Mouse (Mus musculus) CD4-positive, CD25-positive, alpha-beta regulatory T cell, adult 4 months (primary cell): ENCODE results near the gene R3hdm1. TPM values are rescaled to one million over a fixed set of nuclear protein-coding genes. Genes with fewer than 3 reads are reported as not detected.

ENCODE experiments used
- polyA plus RNA-seq, 2 experiments: library from polyadenylated mRNA; unstranded; fragments of 100-300 nt; shearing (Covaris generic); gene quantifications; one replicate each; pipeline ENCODE4 v1.2.1; 2017

The R3hdm1 gene
- polyA plus RNA-seq, 2 experiments from 2014 or later: 121 to 143 TPM

Other genes with a start within 250 kb of the R3hdm1 start
- gene Map3k19, start 248.3 kb upstream of the R3hdm1 start, polyA plus RNA-seq: 1 to 10 TPM in 1 of 2 experiments, under 1 TPM in 1; 0.32 to 1.1 TPM
- gene Rab3gap1, start 234.5 kb upstream of the R3hdm1 start, polyA plus RNA-seq: 10 to 100 TPM; 60.2 to 85.7 TPM
- 1 to 10 TPM; 1.5 to 3.8 TPM for gene Zranb3, start 254 bp upstream of the R3hdm1 start, polyA plus RNA-seq
- 10 to 100 TPM; 41.5 to 59.1 TPM for gene Ubxn4, start 140.7 kb downstream of the R3hdm1 start, polyA plus RNA-seq
- gene Lct, start 225.0 kb downstream of the R3hdm1 start, polyA plus RNA-seq: under 1 TPM; 0.11 to 0.13 TPM